Mouse (Mus musculus) liver, adult 2 months (tissue): ENCODE results near the gene Map3k20.

Experiments used
- CTCF ChIP-seq: fragments of 200-500 bp; IDR thresholded peaks from 2 replicates; pipeline ENCODE4 v1.5.1; 2011; ENCODE audit warnings: low read depth, low read length, control low read depth
- POLR2A ChIP-seq: fragments of 200-500 bp; IDR thresholded peaks from 2 replicates; pipeline ENCODE4 v1.6.1; 2011; ENCODE audit warnings: low read length, control low read depth; ENCODE audit not compliant: insufficient read depth; ENCODE audit errors: extremely low read depth

DNA sequence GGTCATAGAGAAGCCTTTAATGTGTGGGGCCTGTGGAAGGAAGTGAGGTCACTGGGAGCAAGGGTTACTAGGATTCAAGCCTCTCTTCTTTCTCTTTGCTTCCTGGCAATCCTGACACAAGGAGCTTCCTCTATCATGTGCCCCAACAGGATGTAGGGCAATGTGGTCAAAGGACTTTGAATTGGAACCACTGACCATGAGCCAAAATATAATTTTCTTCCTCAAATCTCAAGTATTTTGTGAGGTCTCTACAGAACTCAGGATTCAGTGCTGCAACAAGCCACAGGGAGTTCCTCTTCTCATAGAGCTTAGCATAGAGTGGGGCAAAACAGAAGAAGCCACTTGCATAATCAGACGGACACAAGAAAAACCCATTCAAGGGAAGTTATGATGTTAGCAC, 24.7 kb upstream of the Map3k20 start:
- TF ChIP-seq POLR2A (no peak), CTCF (no peak)
